Mouse (Mus musculus) spleen, postnatal 4 days (tissue): Measurements from ENCODE around the gene Pcolce2.
A peak's percentile ranks its signal among the peaks of the same experiment; 100 is the strongest.
"Not testable (repeated sequence)": the region's sequence is repeated elsewhere in the genome, so short reads cannot be mapped to it uniquely, and the experiment has no call there.

Source experiments
- DNase-seq, 2 experiments: peaks; one replicate each; pipeline ENCODE4 v3.0.0; 2022; ENCODE audit warnings: low spot score in 2 of 2

Gene Pcolce2

DNA sequence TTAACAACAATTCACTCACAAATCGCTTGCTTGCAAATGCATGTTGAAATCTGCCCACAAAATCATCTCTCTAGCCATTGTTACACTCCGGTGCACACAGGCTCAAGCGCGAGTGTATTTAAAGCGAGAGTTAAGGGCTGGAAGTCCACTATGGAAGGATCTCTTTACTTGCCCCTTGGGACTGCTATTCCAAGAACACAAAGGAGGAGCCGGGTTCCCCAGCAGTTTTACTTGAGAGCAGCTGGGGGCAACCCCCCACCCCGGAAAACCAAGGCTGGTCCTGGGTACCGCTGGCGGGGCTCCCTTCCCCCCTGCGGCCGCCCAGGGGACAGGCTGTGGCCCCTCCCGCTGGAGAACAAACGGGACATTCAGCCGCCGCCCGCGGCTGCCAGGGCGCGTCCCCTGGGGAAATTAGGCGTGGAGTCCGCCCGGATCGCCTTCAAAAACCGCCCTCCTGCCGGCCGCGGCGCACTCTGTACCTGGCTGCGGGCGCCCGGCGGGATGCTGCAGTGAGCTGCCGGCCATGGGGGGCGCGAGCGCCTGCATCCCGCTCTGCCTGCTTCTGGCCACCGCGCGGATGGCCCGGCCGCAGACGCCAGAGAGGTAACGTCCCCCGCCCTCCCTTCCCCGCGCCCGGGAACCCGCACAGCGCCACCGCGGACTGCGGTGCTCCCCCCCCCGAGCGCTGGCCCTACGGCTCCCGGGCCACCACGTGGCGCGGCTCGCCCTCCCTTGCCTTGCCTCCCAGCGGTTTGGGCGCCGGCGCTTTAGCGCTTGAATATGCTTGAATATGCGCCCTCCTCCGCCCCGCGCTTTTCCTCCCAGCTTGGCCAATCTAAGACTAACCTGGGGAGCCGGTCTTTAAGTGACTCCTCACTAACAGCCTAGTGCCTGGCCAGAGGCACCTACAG is at the start of gene Pcolce2:
Gene Pcolce2 (plus strand): TSS at position 331 of the 911 bp plus-strand sequence.
- DNase-seq = peak; percentile 36 to 71

DNA sequence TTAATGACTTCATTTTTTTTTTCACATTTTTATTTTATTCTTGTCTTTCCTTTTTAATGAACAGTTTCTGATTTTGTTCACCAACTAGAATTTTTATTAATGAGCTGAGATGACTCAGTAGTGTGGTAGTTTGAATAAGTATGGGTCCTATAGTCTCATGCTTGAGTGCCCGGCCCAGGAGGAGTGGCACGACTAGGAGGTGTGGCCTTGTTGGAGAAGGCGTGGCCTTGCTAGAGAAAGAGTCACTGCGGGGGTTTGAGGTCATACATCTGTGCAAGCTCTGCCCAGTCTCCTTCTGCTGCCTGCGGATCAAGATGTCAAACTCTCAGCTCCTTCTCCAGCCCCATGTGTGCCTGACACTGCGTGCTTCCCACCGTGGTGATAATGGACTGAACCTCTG is 49.3 kb upstream of the Pcolce2 start:
- DNase-seq = no peak

GRCm38 (mm10) chr9:95594291-95594690 is 43.1 kb upstream of the Pcolce2 start:
- no peak for DNase-seq

DNA sequence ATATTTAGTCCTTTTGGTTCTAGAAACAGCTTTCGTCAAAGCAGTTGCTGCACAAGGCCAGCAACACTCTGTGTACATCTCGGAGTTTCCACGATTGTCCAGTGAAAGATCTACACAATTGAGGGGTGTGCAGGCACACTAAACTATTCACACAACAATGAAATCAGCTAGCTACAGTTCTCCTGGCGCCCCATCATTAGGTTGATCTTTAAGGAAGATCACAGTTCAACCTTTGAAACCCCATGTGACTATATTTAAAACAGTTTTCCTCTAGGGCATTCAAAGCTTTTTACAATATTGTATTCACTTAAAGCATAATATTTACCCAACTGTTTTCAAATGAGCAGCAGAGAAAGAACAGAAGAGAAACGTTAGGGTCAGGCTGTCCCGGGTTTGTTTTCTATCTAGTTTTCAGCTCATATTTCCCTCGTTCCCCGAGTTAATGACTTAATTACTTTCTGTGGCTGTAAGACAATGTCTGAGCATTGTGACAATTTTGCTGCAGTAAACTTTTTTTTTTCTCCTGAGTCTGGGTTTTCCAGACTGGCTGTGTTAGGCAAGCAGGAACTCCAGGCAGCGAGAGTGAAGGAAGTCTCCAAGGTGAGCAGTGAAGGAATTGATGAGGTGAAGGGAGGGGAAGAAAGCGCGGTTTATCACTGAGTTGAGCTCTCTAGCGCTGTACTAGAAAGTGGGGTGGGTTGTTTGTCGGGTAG is 39.8 kb upstream of the Pcolce2 start:
- DNase-seq = no peak

DNA sequence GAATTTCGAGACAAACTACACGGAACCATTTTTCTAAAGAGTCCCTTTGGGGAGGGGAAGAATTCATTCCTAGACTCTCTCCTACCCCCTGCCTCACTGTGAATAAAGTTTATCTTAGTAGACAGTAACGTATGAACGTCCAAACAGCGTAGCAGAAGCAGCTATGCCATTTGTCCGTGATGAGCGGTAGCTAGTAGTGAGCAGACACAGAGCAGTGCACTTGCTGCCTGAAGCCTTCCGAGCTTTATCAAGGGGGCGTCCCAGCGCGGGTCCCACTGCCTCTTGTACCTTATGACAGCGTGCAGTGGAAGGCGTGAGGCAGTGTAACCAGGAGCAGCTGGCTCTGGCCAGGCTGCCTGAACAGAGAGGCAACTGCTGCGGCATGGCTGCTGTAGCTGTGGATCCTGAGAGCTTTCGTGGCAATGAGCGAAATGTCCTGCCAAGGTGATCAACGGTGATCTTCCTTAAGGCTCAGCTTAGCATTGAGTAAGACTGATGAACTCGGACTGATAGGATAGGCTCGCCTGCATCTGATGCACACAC is 39.2 kb upstream of the Pcolce2 start:
- DNase-seq = no peak

- peak in 1 of 2 experiments; percentile 23 for DNase-seq
Measured at GRCm38 (mm10) chr9:95599399-95599798, 38.0 kb upstream of the Pcolce2 start.

DNA sequence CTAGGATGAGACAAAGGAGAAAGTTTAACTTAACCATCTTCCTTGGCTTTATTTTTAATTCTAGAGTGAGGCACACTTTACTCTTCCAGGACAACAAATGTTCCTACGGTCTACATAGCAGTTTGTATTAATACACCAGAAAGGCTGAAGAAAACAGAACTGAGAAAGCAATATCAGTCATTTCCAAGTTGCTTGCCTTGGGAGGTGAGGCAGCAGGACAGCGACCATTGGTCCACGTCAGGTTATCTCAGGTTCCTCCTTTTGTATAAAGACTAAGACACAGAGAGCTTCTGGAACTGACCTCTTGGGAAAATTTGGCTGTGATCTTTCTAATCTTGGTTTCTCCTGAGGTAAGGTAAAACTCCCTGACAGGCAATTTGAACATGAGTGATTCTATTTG is 34.6 kb upstream of the Pcolce2 start:
- no peak for DNase-seq

DNA sequence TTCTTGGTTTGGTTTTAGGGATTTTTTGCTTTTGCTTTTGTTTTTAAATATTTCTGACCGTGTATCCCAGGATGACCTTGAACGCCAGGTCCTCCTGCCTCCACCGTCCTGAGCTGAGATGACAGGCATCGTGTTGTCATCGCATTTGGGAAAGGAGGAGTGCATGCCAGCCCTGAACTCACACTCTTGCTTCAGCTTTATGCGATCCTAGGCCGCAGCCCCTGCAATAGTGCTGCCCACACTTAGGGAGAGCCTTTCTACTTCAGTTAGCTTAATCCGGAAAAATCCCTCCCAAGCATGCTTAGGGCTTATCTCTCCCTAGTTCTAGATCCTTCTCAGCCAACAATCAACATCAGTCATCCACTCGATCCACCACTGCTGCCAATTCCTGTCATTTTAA is 34.1 kb upstream of the Pcolce2 start:
- DNase-seq = no peak

- no peak for DNase-seq
Measured at GRCm38 (mm10) chr9:95607196-95607595, 30.2 kb upstream of the Pcolce2 start.

DNA sequence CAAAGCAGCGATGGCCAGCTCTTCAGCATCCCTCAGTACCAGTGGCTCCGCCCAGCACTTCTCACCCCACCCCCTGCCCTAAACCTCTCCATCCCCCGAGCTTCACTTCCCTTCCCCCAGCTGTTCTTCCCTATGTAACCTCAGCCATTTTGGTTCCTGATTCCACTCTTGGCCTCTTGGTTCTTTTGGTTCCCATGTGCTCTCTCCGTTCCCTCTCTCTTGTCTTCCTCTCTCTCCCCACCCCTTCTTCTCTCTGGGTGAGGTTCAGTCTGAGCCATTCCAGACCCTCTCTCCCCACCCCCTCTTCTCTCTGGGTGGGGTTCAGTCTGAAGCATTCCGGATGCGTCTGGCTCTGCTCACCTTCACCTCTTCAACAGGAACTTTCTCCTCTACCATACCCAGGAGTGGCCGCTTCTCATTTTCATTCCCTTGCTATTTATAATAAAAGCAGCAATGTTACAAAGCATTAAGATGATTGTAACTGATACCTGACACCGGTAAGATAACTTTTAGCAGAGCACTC is 25.1 kb upstream of the Pcolce2 start:
- no peak for DNase-seq

GRCm38 (mm10) chr9:95613426-95614127 is 23.8 kb upstream of the Pcolce2 start:
- DNase-seq = no peak

DNA sequence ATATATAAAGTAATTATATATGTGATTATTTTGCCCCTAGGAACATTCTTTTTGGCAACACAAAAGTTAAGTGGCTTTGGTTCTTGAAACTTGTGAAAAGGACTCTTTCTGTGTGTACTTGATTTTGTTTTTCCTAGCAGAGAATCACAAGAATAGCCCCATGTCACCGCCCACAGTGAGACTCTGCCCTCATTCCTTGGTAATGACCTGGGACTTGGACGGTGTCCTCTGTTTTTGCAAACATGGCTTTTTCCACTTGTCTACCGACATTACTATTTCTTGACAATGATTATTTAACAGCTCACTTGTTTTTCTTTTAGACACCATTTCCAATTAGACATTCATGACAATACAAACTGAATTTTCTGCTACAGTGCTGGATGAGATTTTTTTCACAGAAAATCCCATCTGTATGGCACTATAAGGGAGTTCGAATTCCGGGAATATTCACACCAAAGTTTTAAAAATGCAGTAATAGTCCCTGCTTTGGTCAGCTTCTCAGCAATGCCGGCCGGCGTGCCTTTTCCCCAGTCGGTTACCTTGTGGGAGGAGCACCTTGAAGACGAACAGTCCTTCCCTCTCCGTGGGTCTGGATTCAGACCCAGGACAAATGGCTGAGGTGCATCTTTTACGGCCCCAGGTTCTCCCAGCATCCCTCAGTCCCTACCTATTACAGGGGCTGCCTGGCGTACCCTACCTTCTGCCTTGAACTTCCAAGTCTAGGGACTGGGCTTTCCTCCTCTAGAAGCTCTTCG is 22.4 kb upstream of the Pcolce2 start:
- no peak for DNase-seq

- DNase-seq = no peak
Measured at GRCm38 (mm10) chr9:95615961-95616360, 21.4 kb upstream of the Pcolce2 start.

DNA sequence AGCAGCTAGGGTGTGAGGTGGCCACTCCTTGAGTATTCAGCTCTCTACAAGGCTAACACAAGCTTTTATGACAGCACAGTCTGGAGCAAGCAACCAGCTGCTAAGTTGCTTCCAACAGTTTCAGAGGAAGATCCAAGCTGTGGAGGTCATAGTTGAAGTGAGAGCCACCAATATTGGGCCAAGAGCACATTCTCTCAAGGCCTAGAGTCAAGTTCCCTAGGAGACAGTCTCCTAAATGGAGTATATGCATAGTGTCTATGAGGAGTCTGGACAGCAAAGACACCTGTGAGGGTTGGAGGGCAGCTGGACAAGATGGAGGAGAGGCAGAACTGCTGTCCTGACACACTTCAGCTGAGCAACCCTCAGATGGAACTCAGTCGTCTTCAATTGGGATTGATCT is 18.8 kb upstream of the Pcolce2 start:
- DNase-seq = no peak

DNA sequence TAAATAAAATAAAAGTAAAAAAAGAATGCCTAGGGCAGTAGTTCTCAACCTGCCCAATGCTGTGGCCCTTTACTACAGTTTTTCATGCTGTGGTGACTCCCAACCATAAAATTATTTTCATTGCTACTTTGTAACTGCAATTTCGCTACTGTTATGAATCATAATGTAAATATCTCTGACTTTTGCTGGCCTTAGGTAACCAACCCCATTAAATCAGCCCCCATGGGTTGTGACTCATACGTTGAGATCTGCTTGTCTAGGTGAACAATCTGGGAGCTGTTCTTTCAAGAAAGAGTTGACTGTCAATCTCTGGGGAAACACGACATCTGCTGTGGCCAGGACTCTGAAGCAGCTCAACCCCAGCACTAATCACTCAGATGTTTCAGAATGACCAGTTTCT is 13.3 kb upstream of the Pcolce2 start:
- no peak for DNase-seq

DNA sequence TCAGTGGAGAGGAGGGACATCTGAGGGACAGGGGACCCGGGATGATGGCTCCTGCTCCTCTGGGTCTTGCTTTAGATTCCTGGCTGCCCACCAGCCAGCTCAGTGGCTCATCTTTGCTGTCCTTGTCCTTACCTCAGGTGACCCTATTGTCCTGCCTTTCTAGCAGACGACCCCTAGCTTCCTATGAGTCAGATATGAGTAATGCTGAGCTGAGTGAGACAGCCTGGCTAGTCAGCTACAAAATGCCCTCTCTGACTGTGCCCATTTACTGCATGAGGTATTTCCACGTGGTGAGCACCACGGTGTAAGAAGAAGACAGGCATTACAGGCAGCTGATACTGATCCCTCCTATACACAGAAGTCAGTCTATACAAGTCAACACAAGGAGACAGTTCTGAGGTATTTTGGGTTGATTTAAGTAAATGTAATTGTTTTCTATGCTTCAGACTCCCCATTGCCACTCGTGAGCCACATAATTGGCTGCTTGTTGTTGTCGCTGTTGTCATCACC is 8.9 kb upstream of the Pcolce2 start:
- no peak for DNase-seq

GRCm38 (mm10) chr9:95629561-95629960 is 7.8 kb upstream of the Pcolce2 start:
- DNase-seq = not testable (repeated sequence)

GRCm38 (mm10) chr9:95636395-95636794 is 1.0 kb upstream of the Pcolce2 start:
- DNase-seq = no peak

- peak in 1 of 2 experiments; percentile 19 for DNase-seq
Measured at GRCm38 (mm10) chr9:95639919-95640318, 2.5 kb downstream of the Pcolce2 start.

DNA sequence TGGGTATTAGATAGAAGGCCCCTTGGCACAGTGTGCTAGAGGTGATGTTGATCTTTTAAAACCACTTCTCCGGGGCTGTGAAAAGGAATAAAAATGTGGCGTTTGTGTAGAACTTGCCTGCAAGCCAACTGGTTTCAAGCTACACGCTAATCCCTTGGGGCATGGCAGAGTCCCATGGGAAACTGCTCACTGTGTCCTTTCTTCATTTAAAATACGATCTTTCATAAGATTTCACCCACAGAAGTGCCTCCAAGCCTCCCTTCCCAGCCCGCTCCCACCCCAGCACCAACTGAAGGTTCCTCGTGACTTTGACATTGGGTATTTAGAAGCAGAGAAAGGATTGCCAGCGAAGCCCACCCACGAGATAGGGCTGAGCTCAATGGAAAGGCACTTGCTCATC is 8.5 kb downstream of the Pcolce2 start:
- DNase-seq = no peak

- no peak for DNase-seq
Measured at GRCm38 (mm10) chr9:95653363-95653762, 16.0 kb downstream of the Pcolce2 start.
